Comparison of ENCODE assay signal across 8 mouse cellular contexts in the genomic region with DNA sequence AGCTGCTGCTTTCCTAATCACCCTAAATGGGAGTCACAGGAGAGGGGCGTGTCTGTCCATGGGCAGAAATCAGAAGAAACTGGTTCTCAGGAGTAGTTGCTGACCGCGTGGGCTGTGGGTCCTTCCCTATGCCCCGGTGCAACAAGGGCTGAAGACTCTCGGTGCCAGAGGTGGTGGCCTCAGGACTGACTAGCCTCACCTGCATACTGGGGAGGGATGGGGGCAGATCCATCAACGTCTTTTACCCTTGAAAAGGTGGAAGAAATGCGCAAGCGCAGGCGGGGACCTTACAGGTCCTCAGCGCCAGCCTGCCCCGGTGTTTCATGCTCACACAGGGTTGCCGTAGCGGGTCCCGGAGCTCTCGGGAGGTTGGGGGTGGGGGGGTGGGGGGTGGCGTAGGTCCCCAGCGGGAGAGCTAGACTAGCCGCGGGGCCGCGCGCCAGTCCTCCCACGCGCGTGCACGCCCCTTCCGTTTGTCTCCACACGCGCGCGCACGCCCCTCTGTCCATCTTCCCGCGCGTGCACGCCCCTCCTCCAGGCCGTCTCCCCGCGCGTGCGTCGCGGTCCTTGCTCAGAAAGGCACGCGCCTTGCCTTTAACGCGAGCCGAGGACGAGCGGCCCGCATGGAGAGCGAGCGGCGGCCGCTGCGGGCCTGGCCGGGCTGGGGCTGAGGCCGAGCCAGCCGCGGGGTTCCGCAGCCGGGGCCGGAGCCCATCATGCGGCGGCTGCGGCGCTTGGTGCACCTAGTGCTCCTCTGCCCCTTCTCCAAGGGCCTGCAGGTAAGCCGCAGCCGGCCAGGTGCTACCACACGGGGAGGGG. TPM values are rescaled to one million over a fixed set of nuclear protein-coding genes. Genes with fewer than 3 reads are reported as not detected.
DNase-seq lines count a peak whose midpoint lies in the region; ATAC-seq and TF ChIP-seq lines count a peak whose summit lies in the region.

Gene Fam69b, plus strand, starts transcription at position 537 of the 819 bp plus-strand sequence.

- peak within 1 kb of the TSS; percentile 30 for H3K27ac ChIP-seq in brown adipose tissue, adult 24 weeks (replicated peaks; ENCODE audit: low read depth, low read length)
- peak within 1 kb of the TSS; percentile 78 for H3K27ac ChIP-seq in forebrain, embryonic 14.5 days (ENCODE audit: low read depth, low read length)
- no peak within 1 kb of the TSS for H3K27ac ChIP-seq in heart, postnatal 0 days (ENCODE audit: low read depth)
- H3K27ac ChIP-seq in liver, embryonic 12.5 days = no peak within 1 kb of the TSS

- WGBS in forebrain, embryonic 14.5 days = under 1% methylated on average over 70 of the region's 70 CpGs
- under 1% methylated on average over 58 of the region's 70 CpGs for WGBS in heart, postnatal 0 days
- WGBS in liver, embryonic 12.5 days (ENCODE audit: insufficient replicate concordance) = 2% methylated on average over 62 of the region's 70 CpGs

- peaks cover 19% of the 10 kb centered on the region for H3K27me3 ChIP-seq in E14TG2a.4 (ENCODE audit: insufficient read depth, low read length)
- H3K27me3 ChIP-seq in forebrain, embryonic 14.5 days (replicated peaks; ENCODE audit: control insufficient read depth, insufficient read depth, low read length) = no peaks in the 10 kb centered on the region
- no peaks in the 10 kb centered on the region; the same call in 1 of the 2 replicates for H3K27me3 ChIP-seq in heart, postnatal 0 days (ENCODE audit: control insufficient read depth, insufficient read depth, low read length)
- peaks cover 44% of the 10 kb centered on the region for H3K27me3 ChIP-seq in liver, embryonic 12.5 days (replicated peaks)

- ATAC-seq in forebrain, embryonic 14.5 days = peak; percentile 84
- ATAC-seq in heart, postnatal 0 days (ENCODE audit: insufficient read depth, low read depth) = peak; percentile 63
- ATAC-seq in liver, embryonic 12.5 days = peak; percentile 27; the same call in 1 of the 2 replicates

- H3K9me3 ChIP-seq in E14TG2a.4 (ENCODE audit: low read length) = no peaks in the 10 kb centered on the region
- H3K9me3 ChIP-seq in forebrain, embryonic 14.5 days (replicated peaks; ENCODE audit: control insufficient read depth, low read length) = no peaks in the 10 kb centered on the region
- no peaks in the 10 kb centered on the region for H3K9me3 ChIP-seq in heart, postnatal 0 days (replicated peaks; ENCODE audit: control insufficient read depth, low read length)
- no peaks in the 10 kb centered on the region for H3K9me3 ChIP-seq in liver, embryonic 12.5 days (replicated peaks)

- TF ChIP-seq EP300 in heart, postnatal 0 days (IDR thresholded peaks at IDR 0.05; ENCODE audit: low read depth) = no peak

- peak; percentile 97 for DNase-seq in forebrain, embryonic 14.5 days (ENCODE audit: low spot score)
- peak; percentile 64 for DNase-seq in heart, postnatal 0 days (ENCODE audit: low spot score)
- DNase-seq in kidney, postnatal 25 days = peak; percentile 78 to 85
- DNase-seq in neural tube, embryonic 10.5 days (ENCODE audit: extremely low spot score, low spot score) = peak; percentile 77
- peak; percentile 54 to 57 for DNase-seq in thymus, adult 18-20 months

- H3K4me3 ChIP-seq in E14TG2a.4 (replicated peaks; ENCODE audit: low read length) = peak within 1 kb of the TSS; percentile 83
- peak within 1 kb of the TSS; percentile 51 for H3K4me3 ChIP-seq in brown adipose tissue, adult 24 weeks (ENCODE audit: insufficient read depth, low read depth, low read length)
- H3K4me3 ChIP-seq in forebrain, embryonic 14.5 days (ENCODE audit: low read depth, low read length) = peak within 1 kb of the TSS; percentile 75
- peak within 1 kb of the TSS; percentile 61 for H3K4me3 ChIP-seq in heart, postnatal 0 days (ENCODE audit: low read depth, low read length)
- H3K4me3 ChIP-seq in liver, embryonic 12.5 days = peak within 1 kb of the TSS; percentile 60

- peak within 1 kb of the TSS; percentile 91 for H3K4me2 ChIP-seq in forebrain, embryonic 14.5 days (ENCODE audit: low read length)
- peak within 1 kb of the TSS; percentile 90 for H3K4me2 ChIP-seq in heart, postnatal 0 days (ENCODE audit: low read depth, low read length)
- peak within 1 kb of the TSS; percentile 87 for H3K4me2 ChIP-seq in liver, embryonic 12.5 days

- H3K36me3 ChIP-seq in E14TG2a.4 (ENCODE audit: insufficient read depth, low read length) = peaks cover 16% of the 10 kb centered on the region
- no peaks in the 10 kb centered on the region for H3K36me3 ChIP-seq in forebrain, embryonic 14.5 days (ENCODE audit: control insufficient read depth, insufficient read depth, low read length)
- H3K36me3 ChIP-seq in heart, postnatal 0 days (replicated peaks; ENCODE audit: control insufficient read depth, insufficient read depth, low read length) = no peaks in the 10 kb centered on the region
- H3K36me3 ChIP-seq in liver, embryonic 12.5 days = no peaks in the 10 kb centered on the region

- peaks cover 37% of the 10 kb centered on the region for H3K4me1 ChIP-seq in E14TG2a.4 (replicated peaks; ENCODE audit: low read depth, low read length)
- H3K4me1 ChIP-seq in brown adipose tissue, adult 24 weeks (ENCODE audit: control insufficient read depth, insufficient read depth, insufficient read length, low read length) = no peaks in the 10 kb centered on the region
- peaks cover 20% of the 10 kb centered on the region for H3K4me1 ChIP-seq in forebrain, embryonic 14.5 days (ENCODE audit: control insufficient read depth, insufficient read depth, low read length)
- H3K4me1 ChIP-seq in heart, postnatal 0 days (ENCODE audit: control insufficient read depth, insufficient read depth) = no peaks in the 10 kb centered on the region; the same call in 1 of the 2 replicates
- peaks cover 18% of the 10 kb centered on the region for H3K4me1 ChIP-seq in liver, embryonic 12.5 days

- no peak for TF ChIP-seq CTCF in E14TG2a.4 (conservative IDR thresholded peaks at IDR 0.05; ENCODE audit: low read length)
- no peak for TF ChIP-seq CTCF in heart, postnatal 0 days (IDR thresholded peaks at IDR 0.05; ENCODE audit: low read depth)

- H3K9ac ChIP-seq in forebrain, embryonic 14.5 days (ENCODE audit: low read length) = peak within 1 kb of the TSS; percentile 97
- H3K9ac ChIP-seq in heart, postnatal 0 days (replicated peaks; ENCODE audit: low read depth, low read length) = peak within 1 kb of the TSS; percentile 58
- H3K9ac ChIP-seq in liver, embryonic 12.5 days = peak within 1 kb of the TSS; percentile 68

RNA-seq across cellular contexts. Expression of gene Fam69b, which starts in this region (rescaled TPM):
- 24.4 and 49.4 TPM in 2 replicates for polyA plus RNA-seq in brown adipose tissue, adult 24 weeks (2012; ENCODE audit: insufficient read depth, insufficient read length, missing spikeins)
- 97.4 and 101 TPM in 2 replicates for polyA plus RNA-seq in forebrain, embryonic 14.5 days (2014; fragmentation: Nextera tagmentation; extraction: Ambion mirVana)
- total RNA-seq in heart, postnatal 0 days (2014; rRNA removed; ENCODE audit: low replicate concordance) = 16.5 and 23.2 TPM in 2 replicates
- polyA plus RNA-seq in heart, postnatal 0 days (2015; fragmentation: Nextera tagmentation; extraction: Ambion mirVana) = 7.7 and 9.7 TPM in 2 replicates
- 4.6 and 5.5 TPM in 2 replicates for polyA plus RNA-seq in liver, embryonic 12.5 days (2016; fragmentation: Nextera tagmentation; extraction: Ambion mirVana)

Comparison
In these comparisons a context has a peak if more than half of its experiments do, and no peak if none do; other contexts are left out.
1. H3K27ac ChIP-seq: peak in brown adipose tissue, adult 24 weeks (single experiment) and forebrain, embryonic 14.5 days (single experiment); none in heart, postnatal 0 days (single experiment) and liver, embryonic 12.5 days (single experiment).
2. ATAC-seq: peak in every context shown above with its lines; median percentile 84 in forebrain, embryonic 14.5 days; 63 in heart, postnatal 0 days; 27 in liver, embryonic 12.5 days.
3. Peak in every context shown above with its lines, with median percentiles within 50 percentile points of each other: H3K4me3 ChIP-seq, DNase-seq, H3K4me2 ChIP-seq and H3K9ac ChIP-seq.